Mouse (Mus musculus): ENCODE measurements around the gene Pklr.

DNA sequence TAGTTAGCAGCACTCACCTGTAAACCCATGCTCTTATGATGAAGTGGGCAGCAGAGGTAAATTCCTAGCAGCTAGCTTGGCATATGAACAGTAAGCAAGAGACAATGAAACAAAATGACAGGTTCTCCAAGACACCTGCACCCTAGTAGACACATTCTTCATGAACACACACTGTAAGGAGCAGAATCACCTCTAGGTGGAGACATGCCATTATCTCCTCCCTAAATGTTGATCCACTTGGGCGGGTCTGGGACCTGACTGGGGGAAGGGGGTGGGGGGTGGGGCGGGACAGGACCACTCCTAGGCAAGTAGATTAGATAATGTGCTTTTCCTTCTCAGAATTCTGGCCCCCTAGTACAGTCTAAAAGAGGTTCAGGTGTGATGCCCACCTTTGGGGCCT lies 20.4 kb upstream of the Pklr start:
- TF ChIP-seq CTCF (conservative IDR thresholded peaks at IDR 0.05; ENCODE audit: low read length) (peak; percentile 38; the same call in 1 of the 2 replicates), NANOG (IDR thresholded peaks at IDR 0.05; ENCODE audit: borderline replicate concordance, low read length) (no peak)

Measured in E14TG2a.4 (cell line).